Mouse (Mus musculus) layer of hippocampus, postnatal 25 days (tissue): ENCODE results near the gene Cckar. TPM values are rescaled to one million over a fixed set of nuclear protein-coding genes. Genes with fewer than 3 reads are reported as not detected.
"Not testable (repeated sequence)": the region's sequence is repeated elsewhere in the genome, so short reads cannot be mapped to it uniquely, and the experiment has no call there.

Experiments used
- DNase-seq, 2 experiments: peaks; one replicate each; pipeline ENCODE4 v3.0.0; 2022; ENCODE audit warnings: mixed read lengths in 2 of 2, low spot score in 1 of 2; ENCODE audit errors: extremely low spot score in 1 of 2
- total RNA-seq, 2 experiments: library from RNA; stranded (reverse); gene quantifications; 2 replicates each; pipeline ENCODE4 v1.2.3; 2021

Gene Cckar
- total RNA-seq, 2 experiments from 2014 or later, result not detected

DNA sequence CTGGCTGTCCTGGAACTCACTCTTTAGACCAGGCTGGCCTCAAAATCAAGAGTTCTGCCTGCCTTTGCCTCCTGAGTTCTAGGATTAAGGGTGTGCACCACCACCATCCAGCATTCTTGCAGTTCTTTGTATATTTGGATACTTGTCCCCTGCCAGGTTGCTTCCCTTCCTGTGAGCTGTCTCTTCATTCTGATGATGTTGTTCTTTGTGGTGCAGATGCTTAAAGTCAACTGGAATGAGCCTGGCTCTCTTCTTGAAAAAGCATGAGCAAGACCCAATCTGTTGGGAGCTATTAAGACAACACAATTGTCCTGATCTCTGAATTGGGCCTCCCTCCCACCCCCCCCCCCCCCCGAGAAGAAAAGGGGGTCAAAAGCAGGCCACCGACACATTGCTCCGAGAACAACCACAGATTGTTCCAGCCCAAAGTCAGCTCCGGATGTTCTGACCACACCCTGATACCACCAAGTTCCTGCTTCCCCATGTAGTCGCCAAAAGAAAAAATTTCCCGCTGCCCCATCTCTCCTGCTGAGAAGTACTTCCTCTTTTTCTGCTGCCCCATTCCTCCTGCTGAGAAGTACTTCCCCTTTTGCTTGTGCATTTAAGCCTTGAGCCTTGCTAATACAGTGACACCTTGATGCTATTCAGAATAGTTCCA, 33.9 kb downstream of the Cckar start:
- DNase-seq, result not testable (repeated sequence)

DNA sequence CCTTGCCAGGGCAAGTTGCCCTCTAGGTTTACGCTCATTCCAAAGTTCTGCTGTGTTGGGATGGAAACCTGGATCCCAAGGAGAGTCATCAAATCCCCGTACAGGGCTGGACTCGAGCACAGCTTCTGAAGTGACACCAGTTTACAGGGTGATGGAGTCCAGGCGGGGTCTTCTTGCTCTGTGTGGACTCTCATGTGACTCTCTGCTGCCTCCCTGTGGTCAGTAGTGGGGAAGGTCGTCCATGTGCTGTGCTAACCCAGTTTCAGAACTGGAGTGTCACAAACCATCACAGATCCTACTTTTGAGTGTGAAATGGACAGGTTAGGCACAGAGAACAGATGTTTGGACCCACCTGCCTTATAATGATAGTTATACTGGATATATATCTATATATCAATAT, 35.2 kb downstream of the Cckar start:
- peak; percentile 26 to 73 for DNase-seq

DNA sequence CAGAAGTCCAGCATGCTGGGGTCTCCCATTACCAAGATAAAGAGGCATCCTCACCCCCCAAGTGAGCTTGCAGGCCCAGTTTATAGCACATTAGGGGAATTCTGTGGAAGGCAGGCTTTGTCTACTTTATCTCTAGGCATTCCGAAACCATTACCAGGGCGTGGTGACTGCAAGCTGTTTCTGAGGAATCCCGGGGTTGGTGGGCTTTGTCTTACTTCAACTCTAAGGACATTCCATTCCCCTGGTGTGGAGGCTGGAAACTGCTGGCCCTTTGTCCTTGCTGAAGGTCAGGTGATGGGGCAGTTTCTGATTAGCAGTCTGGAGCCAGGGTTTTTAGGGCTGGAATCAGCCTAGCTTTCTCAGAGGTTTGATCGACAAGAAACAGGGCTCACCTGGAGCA, 36.0 kb downstream of the Cckar start:
- DNase-seq, result no peak

DNA sequence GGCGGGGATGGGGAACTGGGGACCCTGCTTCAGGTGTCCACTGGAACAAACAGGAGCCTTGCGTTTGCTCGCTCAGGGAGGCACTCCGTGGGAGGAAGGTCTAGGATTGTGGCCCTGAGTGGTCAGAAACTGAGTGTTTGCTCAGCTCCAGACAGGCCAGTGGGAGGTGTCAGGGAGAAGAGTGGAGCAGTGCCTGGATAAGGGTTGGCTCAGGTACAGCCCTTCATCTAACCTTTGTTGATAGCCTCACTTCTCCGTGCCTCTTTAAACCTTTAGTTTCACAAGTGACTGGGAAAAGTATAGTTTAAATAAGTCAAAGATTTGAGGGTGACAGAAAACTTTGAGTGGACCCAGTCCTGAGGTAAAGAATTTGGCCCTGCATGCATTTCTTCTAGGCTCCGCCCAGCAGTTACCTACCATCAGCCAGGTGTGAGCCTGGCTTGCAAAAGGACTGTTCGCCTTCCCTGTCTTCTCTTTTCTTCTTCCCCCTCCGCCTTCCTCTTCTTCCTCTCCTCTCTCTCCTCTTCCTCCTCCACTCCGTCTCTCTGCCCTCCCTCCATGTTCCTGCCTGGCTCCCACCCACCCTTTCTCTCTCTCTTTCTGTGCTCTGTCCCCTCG, 37.1 kb downstream of the Cckar start:
- no peak for DNase-seq

DNA sequence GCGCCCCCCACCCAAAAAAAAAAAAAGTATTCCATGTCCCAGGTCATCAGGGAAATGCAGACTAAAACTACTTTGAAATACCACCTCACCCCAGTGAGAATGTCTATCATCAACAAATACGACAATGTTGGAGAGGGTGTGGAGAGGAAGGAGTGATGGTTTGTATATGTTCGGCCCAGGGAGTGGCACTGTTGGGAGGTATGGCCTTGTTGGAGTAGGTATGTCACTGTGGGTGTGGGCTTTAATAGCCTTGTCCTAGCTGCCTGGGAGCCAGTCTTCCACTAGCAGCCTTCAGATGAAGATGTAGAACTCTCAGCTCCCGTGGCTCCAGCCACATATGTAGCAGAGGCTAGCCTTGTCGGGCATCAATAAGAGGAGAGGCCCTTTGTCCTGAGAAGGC, 39.5 kb downstream of the Cckar start:
- no peak for DNase-seq

DNA sequence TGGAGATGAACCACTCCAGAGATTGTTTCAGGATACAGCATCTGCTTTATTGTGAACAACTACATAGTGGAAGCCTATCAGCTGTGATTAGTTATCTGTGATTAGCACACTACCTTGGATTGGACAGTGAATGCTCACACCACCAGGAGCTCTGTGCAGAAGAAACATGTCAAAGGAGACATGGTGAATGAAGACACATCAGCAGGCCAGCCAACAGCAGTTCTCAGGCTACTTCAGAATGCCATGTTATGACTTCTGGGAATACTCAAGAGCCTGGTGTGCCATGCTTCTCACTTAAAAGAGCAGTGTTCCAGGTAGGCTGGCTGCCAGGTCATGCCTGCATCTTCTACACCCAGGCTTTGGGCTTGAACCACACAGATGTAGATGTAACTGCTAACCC, 43.8 kb downstream of the Cckar start:
- DNase-seq, result no peak

DNA sequence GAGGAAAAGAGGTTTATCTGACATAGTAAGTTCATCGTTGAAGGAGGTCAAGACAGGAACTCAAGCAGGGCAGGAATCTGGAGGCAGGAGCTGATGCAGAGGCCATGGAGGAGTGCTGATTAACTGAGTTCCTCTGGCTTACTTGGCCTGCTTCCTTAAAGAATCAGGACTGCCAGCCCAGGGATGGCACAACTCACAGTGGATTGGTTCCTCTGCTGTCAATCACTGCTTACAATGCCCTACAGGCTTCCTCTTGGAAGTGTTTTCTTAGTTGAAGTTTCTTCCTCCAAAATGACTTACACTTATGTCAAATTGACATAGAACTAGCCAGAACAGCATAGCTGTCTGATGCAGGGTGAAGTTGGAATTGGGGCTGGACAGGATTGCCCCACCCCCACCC, 45.1 kb downstream of the Cckar start:
- no peak for DNase-seq

DNA sequence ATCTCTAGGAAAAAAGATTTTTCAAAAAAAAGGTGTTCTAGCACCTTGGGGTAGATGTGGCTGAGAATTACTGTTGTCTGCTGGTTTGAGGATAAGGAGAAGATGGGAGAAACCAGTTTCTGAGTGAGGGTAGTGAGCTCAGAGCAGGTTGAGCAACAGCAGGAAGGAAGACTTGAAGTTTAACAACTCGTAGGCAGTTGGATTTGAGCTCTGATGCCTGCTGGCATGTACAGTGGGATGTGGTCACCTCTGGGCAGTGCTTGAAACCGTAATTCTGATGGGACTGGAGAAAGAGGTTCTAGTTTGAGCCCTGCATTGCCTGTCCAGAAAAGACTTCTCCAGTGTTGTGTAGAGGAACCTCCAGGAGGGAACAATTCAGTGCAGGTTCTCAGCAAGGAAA, 46.0 kb downstream of the Cckar start:
- DNase-seq, result no peak

DNA sequence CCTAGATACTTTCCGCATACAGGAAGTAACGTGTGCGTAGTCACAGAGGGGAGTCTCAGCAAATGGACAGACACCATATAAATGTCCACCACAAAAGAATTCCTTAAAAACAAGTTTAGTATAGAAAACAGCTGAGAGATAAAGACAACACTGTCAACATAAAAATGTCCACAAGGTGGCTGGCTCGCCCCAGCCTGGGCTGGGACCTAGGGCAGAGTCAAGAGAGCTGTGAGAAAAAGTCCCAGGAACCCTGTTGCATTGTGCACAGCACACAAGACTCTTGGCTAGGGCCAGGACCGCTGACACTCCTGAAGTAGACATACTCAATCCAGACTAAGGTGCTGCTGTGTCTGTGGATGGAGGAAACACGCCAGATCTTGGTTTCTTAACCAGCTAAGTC, 49.6 kb downstream of the Cckar start:
- peak in 1 of 2 experiments; percentile 20 for DNase-seq

DNA sequence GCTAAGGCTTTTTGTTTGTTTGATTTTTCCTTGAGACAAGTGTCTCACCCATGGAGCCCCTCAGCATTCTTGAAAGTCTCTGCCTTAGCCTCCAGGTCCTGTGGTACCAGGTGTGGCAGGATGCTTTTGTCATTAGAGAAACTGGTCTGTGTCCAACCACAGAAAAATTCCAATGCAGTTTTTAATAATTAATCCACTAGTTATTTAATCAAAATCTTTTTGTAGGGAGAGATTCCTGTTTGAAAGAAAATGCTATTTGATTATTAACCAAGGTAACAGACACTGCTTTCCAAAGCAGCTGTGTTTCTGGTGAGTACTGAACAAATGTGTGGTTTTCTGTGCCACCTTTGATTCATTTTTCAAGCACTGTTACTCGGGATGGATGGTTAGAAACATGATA, 50.9 kb downstream of the Cckar start:
- DNase-seq, result no peak

Other genes starting within 250 kb of the Cckar start
- 10 to 100 TPM; 21.7 to 22.0 TPM for gene Rbpj, start 241.6 kb downstream of the Cckar start, total RNA-seq
- gene Tbc1d19, start 101.9 kb upstream of the Cckar start, total RNA-seq, result 10 to 100 TPM; 43.2 to 44.8 TPM